Mouse (Mus musculus) neural tube, embryonic 12.5 days (tissue): ENCODE measurements around the gene Dnah17. TPM values are rescaled to one million over a fixed set of nuclear protein-coding genes. Genes with fewer than 3 reads are reported as not detected.

Experiments
- ATAC-seq: fragments of 200-750 bp; cut with Nextera tagmentation; 2 replicates; pipeline ENCODE4 v1.8.0; 2017; ENCODE audit warnings: low read depth, mild to moderate bottlenecking, moderate TSS enrichment, moderate library complexity; ENCODE audit not compliant: low FRiP score
- H3K27ac ChIP-seq: fragments of 300-500 bp; sonication (generic); 2 replicates; pipeline ENCODE4 v1.5.1; 2016
- H3K27me3 ChIP-seq: fragments of 300-500 bp; sonication (generic); replicated peaks from 2 replicates; pipeline ENCODE4 v1.6.1; 2016; ENCODE audit warnings: mild to moderate bottlenecking
- H3K36me3 ChIP-seq: fragments of 300-500 bp; sonication (generic); 2 replicates; pipeline ENCODE4 v1.6.1; 2016; ENCODE audit warnings: mild to moderate bottlenecking
- H3K4me1 ChIP-seq: fragments of 300-500 bp; sonication (generic); 2 replicates; pipeline ENCODE4 v1.6.1; 2016
- H3K4me2 ChIP-seq: fragments of 300-500 bp; sonication (generic); replicated peaks from 2 replicates; pipeline ENCODE4 v1.6.1; 2016; ENCODE audit warnings: mild to moderate bottlenecking
- H3K4me3 ChIP-seq: fragments of 300-500 bp; sonication (generic); 2 replicates; pipeline ENCODE4 v1.5.1; 2016
- H3K9ac ChIP-seq: fragments of 300-500 bp; sonication (generic); 2 replicates; pipeline ENCODE4 v1.6.1; 2016; ENCODE audit warnings: mild to moderate bottlenecking
- H3K9me3 ChIP-seq: fragments of 300-500 bp; sonication (generic); 2 replicates; pipeline ENCODE4 v1.6.1; 2016; ENCODE audit warnings: mild to moderate bottlenecking
- WGBS: fragments of 180-500 bp; shearing (Covaris S2); methylation state at CpG from one replicate; pipeline ENCODE4 v1.1.7; 2016; 5-methylcytosine and 5-hydroxymethylcytosine counted together
- polyA plus RNA-seq: library from polyadenylated mRNA; unstranded; fragments of >200 nt; fragmentation: Nextera tagmentation; extraction: Ambion mirVana; gene quantifications from 2 replicates; pipeline ENCODE4 v1.2.1, GENCODE M21; 2016

Gene Dnah17
- polyA plus RNA-seq, 1 experiment from 2014 or later, result 0.27 TPM

- WGBS, result 15% methylated on average over 3 of the region's 3 CpGs
- no peak overlapping the region for H3K9ac ChIP-seq
- H3K4me3 ChIP-seq, result no peak overlapping the region
- H3K36me3 ChIP-seq, result peaks cover 20% of the 10 kb centered on the region
- ATAC-seq, result no peak
- no peak overlapping the region for H3K27ac ChIP-seq
- H3K4me2 ChIP-seq, result no peak overlapping the region
- peaks cover 10% of the 10 kb centered on the region for H3K4me1 ChIP-seq
- no peaks in the 10 kb centered on the region for H3K27me3 ChIP-seq
- H3K9me3 ChIP-seq, result no peaks in the 10 kb centered on the region
These were observed 134.4 kb downstream of the Dnah17 start for GRCm38 (mm10) chr11:117996066-117996465.

- no peaks in the 10 kb centered on the region for H3K9me3 ChIP-seq
- no peak overlapping the region for H3K27ac ChIP-seq
- H3K36me3 ChIP-seq, result peaks cover 16% of the 10 kb centered on the region
- no peak for ATAC-seq
- no peak overlapping the region for H3K4me3 ChIP-seq
- H3K4me2 ChIP-seq, result no peak overlapping the region
- peaks cover 10% of the 10 kb centered on the region for H3K4me1 ChIP-seq
- no peaks in the 10 kb centered on the region for H3K27me3 ChIP-seq
- WGBS, result 44% methylated on average over 3 of the region's 3 CpGs
- H3K9ac ChIP-seq, result no peak overlapping the region
These were observed 134.8 kb downstream of the Dnah17 start for GRCm38 (mm10) chr11:117995661-117996060.

- Histone ChIP-seq H3K4me3 (no peak overlapping the region), H3K9ac (no peak overlapping the region), H3K36me3 (peaks cover 12% of the 10 kb centered on the region), H3K9me3 (no peaks in the 10 kb centered on the region), H3K27ac (no peak overlapping the region), H3K4me1 (peaks cover 10% of the 10 kb centered on the region), H3K27me3 (no peaks in the 10 kb centered on the region), H3K4me2 (no peak overlapping the region)
- ATAC-seq, result no peak
- WGBS, result 43% methylated on average over 2 of the region's 2 CpGs
These were observed 135.2 kb downstream of the Dnah17 start for GRCm38 (mm10) chr11:117995255-117995654.

GRCm38 (mm10) chr11:117994250-117995057 lies 136.0 kb downstream of the Dnah17 start:
- H3K9ac ChIP-seq, result no peak overlapping the region
- H3K27me3 ChIP-seq, result no peaks in the 10 kb centered on the region
- H3K27ac ChIP-seq, result no peak overlapping the region
- H3K4me3 ChIP-seq, result no peak overlapping the region
- H3K4me1 ChIP-seq, result peaks cover 16% of the 10 kb centered on the region
- H3K4me2 ChIP-seq, result no peak overlapping the region
- no peaks in the 10 kb centered on the region for H3K9me3 ChIP-seq
- no peak for ATAC-seq
- WGBS, result 62% methylated on average over 9 of the region's 9 CpGs
- peaks cover 6% of the 10 kb centered on the region for H3K36me3 ChIP-seq

GRCm38 (mm10) chr11:117993190-117994175 lies 137.0 kb downstream of the Dnah17 start:
- Histone ChIP-seq H3K27me3 (no peaks in the 10 kb centered on the region), H3K9ac (no peak overlapping the region), H3K27ac (no peak overlapping the region), H3K36me3 (peaks cover 6% of the 10 kb centered on the region), H3K4me3 (no peak overlapping the region), H3K4me1 (peaks cover 18% of the 10 kb centered on the region), H3K9me3 (no peaks in the 10 kb centered on the region), H3K4me2 (no peak overlapping the region)
- no peak for ATAC-seq
- WGBS, result 84% methylated on average over 14 of the region's 14 CpGs

GRCm38 (mm10) chr11:117991502-117992470 lies 138.6 kb downstream of the Dnah17 start:
- no peaks in the 10 kb centered on the region for H3K27me3 ChIP-seq
- H3K4me3 ChIP-seq, result no peak overlapping the region
- 77% methylated on average over 9 of the region's 9 CpGs for WGBS
- H3K36me3 ChIP-seq, result no peaks in the 10 kb centered on the region
- H3K27ac ChIP-seq, result no peak overlapping the region
- ATAC-seq, result no peak
- peaks cover 32% of the 10 kb centered on the region for H3K4me1 ChIP-seq
- H3K9me3 ChIP-seq, result no peaks in the 10 kb centered on the region
- H3K4me2 ChIP-seq, result no peak overlapping the region
- H3K9ac ChIP-seq, result no peak overlapping the region

GRCm38 (mm10) chr11:117989926-117990325 lies 140.5 kb downstream of the Dnah17 start:
- Histone ChIP-seq H3K36me3 (no peaks in the 10 kb centered on the region), H3K9me3 (no peaks in the 10 kb centered on the region), H3K4me3 (no peak overlapping the region), H3K9ac (no peak overlapping the region), H3K4me2 (no peak overlapping the region), H3K27me3 (no peaks in the 10 kb centered on the region), H3K4me1 (peaks cover 33% of the 10 kb centered on the region), H3K27ac (no peak overlapping the region)
- no peak for ATAC-seq
- 57% methylated on average over 10 of the region's 10 CpGs for WGBS

GRCm38 (mm10) chr11:117989241-117989640 lies 141.2 kb downstream of the Dnah17 start:
- Histone ChIP-seq H3K27me3 (no peaks in the 10 kb centered on the region), H3K4me1 (peaks cover 33% of the 10 kb centered on the region), H3K4me3 (no peak overlapping the region), H3K9ac (no peak overlapping the region), H3K9me3 (no peaks in the 10 kb centered on the region), H3K36me3 (no peaks in the 10 kb centered on the region), H3K4me2 (no peak overlapping the region), H3K27ac (no peak overlapping the region)
- ATAC-seq, result no peak
- 90% methylated on average over 4 of the region's 4 CpGs for WGBS

GRCm38 (mm10) chr11:117987968-117988367 lies 142.5 kb downstream of the Dnah17 start:
- ATAC-seq, result no peak
- whole genome bisulfite sequencing, result 73% methylated on average over 4 of the region's 4 CpGs

GRCm38 (mm10) chr11:117987032-117987451 lies 143.4 kb downstream of the Dnah17 start:
- Histone ChIP-seq H3K27me3 (no peaks in the 10 kb centered on the region), H3K9me3 (no peaks in the 10 kb centered on the region), H3K4me2 (peak overlapping the region; percentile 81), H3K36me3 (no peaks in the 10 kb centered on the region), H3K4me1 (peaks cover 29% of the 10 kb centered on the region), H3K27ac (no peak overlapping the region), H3K4me3 (peak overlapping the region; percentile 92), H3K9ac (peak overlapping the region; percentile 90)
- ATAC-seq, result peak; percentile 71
- 1% methylated on average over 32 of the region's 32 CpGs for WGBS

More at GRCm38 (mm10) chr11:117987968-117988367, 142.5 kb downstream of the Dnah17 start:
- Histone ChIP-seq H3K4me1 (peaks cover 29% of the 10 kb centered on the region), H3K36me3 (no peaks in the 10 kb centered on the region), H3K9ac (0 out of 2 replicates have a peak overlapping the region, but pooled peaks have one; percentile 90), H3K4me3 (peak overlapping the region; percentile 92; the same call in 1 of the 2 replicates), H3K4me2 (peak overlapping the region; percentile 81), H3K27ac (no peak overlapping the region), H3K9me3 (no peaks in the 10 kb centered on the region), H3K27me3 (no peaks in the 10 kb centered on the region)
